Mouse (Mus musculus): ENCODE results near the gene 4933417A18Rik.

- TF ChIP-seq CTCF (IDR thresholded peaks at IDR 0.05; ENCODE audit: low read depth, low read length), result no peak
- TF ChIP-seq TAL1 (conservative IDR thresholded peaks at IDR 0.05; ENCODE audit: low read depth, low read length), result no peak
Observed at GRCm38 (mm10) chr13:34993085-34993484, 68.9 kb downstream of the 4933417A18Rik start.

All from G1E (cell line).